Mouse (Mus musculus) CH12.LX (cell line): ENCODE measurements at regions not wholly inside any gene's neighbourhood (a gene's known extent, or its start where the extent isn't known, plus 50 kb on each side); places are given as distances from the start of the nearest gene placed in this dataset.

Experiments
- DNase-seq: peaks from one replicate; pipeline ENCODE4 v3.0.0-alpha.2; 2013; ENCODE audit errors: extremely low read depth
- H3K27ac ChIP-seq: 2 replicates; pipeline ENCODE4 v1.5.1; 2012; ENCODE audit warnings: low read depth, mild to moderate bottlenecking, control low read depth, moderate library complexity; ENCODE audit not compliant: insufficient read depth
- H3K27me3 ChIP-seq: replicated peaks from 2 replicates; pipeline ENCODE3; 2012; ENCODE audit warnings: inconsistent platforms
- H3K36me3 ChIP-seq, 2 experiments: replicated peaks in 1 of 2; 2 replicates each; pipeline versions ENCODE3 to v1.6.1; 2012; ENCODE audit warnings: inconsistent platforms in 1 of 2, low read length in 1 of 2, mild to moderate bottlenecking in 1 of 2, mixed read lengths in 1 of 2, moderate library complexity in 1 of 2; ENCODE audit not compliant: control insufficient read depth in 1 of 2, insufficient read depth in 1 of 2
- H3K4me1 ChIP-seq, 2 experiments: 2 replicates each; pipeline ENCODE4 v1.6.1; 2012; ENCODE audit warnings: inconsistent platforms in 1 of 2, moderate library complexity in 1 of 2; ENCODE audit not compliant: insufficient read depth in 2 of 2, control insufficient read depth in 1 of 2
- H3K4me2 ChIP-seq: 2 replicates; pipeline ENCODE4 v1.6.1; 2012; ENCODE audit warnings: low read depth, mild to moderate bottlenecking, control low read depth; ENCODE audit not compliant: poor library complexity, insufficient read depth, severe bottlenecking
- H3K4me3 ChIP-seq, 3 experiments: fragments of 150-350 bp in 1 of 3; sonication (generic) in 1 of 3; replicated peaks in 1 of 3; 2 replicates each; pipeline versions ENCODE3 to v1.5.1; 2011 to 2012; ENCODE audit warnings: low read depth in 2 of 3, low read length in 2 of 3, mild to moderate bottlenecking in 2 of 3, moderate library complexity in 2 of 3, control low read depth in 1 of 3, improper control_type of control experiment in 1 of 3, inconsistent platforms in 1 of 3, mixed read lengths in 1 of 3; ENCODE audit not compliant: poor library complexity in 1 of 3
- H3K79me2 ChIP-seq: replicated peaks from 2 replicates; pipeline ENCODE4 v1.6.1; 2012; ENCODE audit warnings: mild to moderate bottlenecking, moderate library complexity; ENCODE audit not compliant: control insufficient read depth, poor library complexity, insufficient read depth, severe bottlenecking; ENCODE audit errors: extremely low read depth
- H3K9ac ChIP-seq: 2 replicates; pipeline ENCODE4 v1.6.1; 2012; ENCODE audit warnings: low read depth, mild to moderate bottlenecking, control low read depth, moderate library complexity; ENCODE audit not compliant: insufficient read depth
- H3K9me3 ChIP-seq: replicated peaks from 2 replicates; pipeline ENCODE3; 2012; ENCODE audit warnings: low read length, inconsistent platforms, mixed read lengths
- CHD2 ChIP-seq: IDR thresholded peaks from 2 replicates; pipeline ENCODE4 v1.6.1; 2011; ENCODE audit warnings: low read length, improper control_type of control experiment
- EP300 ChIP-seq: IDR thresholded peaks from 2 replicates; pipeline ENCODE4 v1.6.1; 2011; ENCODE audit warnings: low read length, improper control_type of control experiment
- ETS1 ChIP-seq: conservative IDR thresholded peaks from 2 replicates; pipeline ENCODE4 v1.6.1; 2012; ENCODE audit warnings: low read depth, mild to moderate bottlenecking, inconsistent platforms, low read length, improper control_type of control experiment, moderate library complexity
- HCFC1 ChIP-seq: IDR thresholded peaks from 2 replicates; pipeline ENCODE4 v1.6.1; 2012; ENCODE audit warnings: low read depth, mild to moderate bottlenecking, inconsistent platforms, low read length, improper control_type of control experiment
- IRF4 ChIP-seq: IDR thresholded peaks from 2 replicates; pipeline ENCODE4 v1.6.1; 2014; ENCODE audit warnings: low read depth, mild to moderate bottlenecking, inconsistent platforms, low read length, improper control_type of control experiment
- JUN ChIP-seq: IDR thresholded peaks from 2 replicates; pipeline ENCODE4 v1.6.1; 2011; ENCODE audit warnings: low read depth, mild to moderate bottlenecking, low read length, improper control_type of control experiment, moderate library complexity; ENCODE audit not compliant: insufficient read depth
- MAFK ChIP-seq: IDR thresholded peaks from 2 replicates; pipeline ENCODE4 v1.6.1; 2011; ENCODE audit warnings: low read length, improper control_type of control experiment; ENCODE audit not compliant: insufficient replicate concordance
- MXI1 ChIP-seq: IDR thresholded peaks from 2 replicates; pipeline ENCODE4 v1.6.1; 2011; ENCODE audit warnings: mild to moderate bottlenecking, low read depth, low read length, improper control_type of control experiment
- MYC ChIP-seq: IDR thresholded peaks from 2 replicates; pipeline ENCODE4 v1.6.1; 2011; ENCODE audit warnings: low read depth, mild to moderate bottlenecking, improper control_type of control experiment, low read length
- NELFE ChIP-seq: IDR thresholded peaks from 2 replicates; pipeline ENCODE4 v1.6.1; 2011; ENCODE audit warnings: low read depth, low read length, improper control_type of control experiment
- NRF1 ChIP-seq: IDR thresholded peaks from 2 replicates; pipeline ENCODE4 v1.6.1; 2014; ENCODE audit warnings: low read depth, mild to moderate bottlenecking, inconsistent platforms, low read length, improper control_type of control experiment, moderate library complexity
- RAD21 ChIP-seq: IDR thresholded peaks from 2 replicates; pipeline ENCODE4 v1.6.1; 2011; ENCODE audit warnings: low read depth, mild to moderate bottlenecking, low read length, improper control_type of control experiment, moderate library complexity
- RCOR1 ChIP-seq: conservative IDR thresholded peaks from 2 replicates; pipeline ENCODE4 v1.6.1; 2012; ENCODE audit warnings: low read depth, mild to moderate bottlenecking, inconsistent platforms, low read length, improper control_type of control experiment
- TBP ChIP-seq: conservative IDR thresholded peaks from 2 replicates; pipeline ENCODE4 v1.6.1; 2011; ENCODE audit warnings: low read depth, low read length, improper control_type of control experiment
- UBTF ChIP-seq: IDR thresholded peaks from 2 replicates; pipeline ENCODE4 v1.6.1; 2012; ENCODE audit warnings: low read depth, mild to moderate bottlenecking, inconsistent platforms, low read length, improper control_type of control experiment, moderate library complexity
- ZKSCAN1 ChIP-seq: IDR thresholded peaks from 2 replicates; pipeline ENCODE4 v1.6.1; 2012; ENCODE audit warnings: low read depth, inconsistent platforms, low read length, improper control_type of control experiment, borderline replicate concordance
- ZMIZ1 ChIP-seq: IDR thresholded peaks from 2 replicates; pipeline ENCODE4 v1.6.1; 2012; ENCODE audit warnings: low read depth, mild to moderate bottlenecking, inconsistent platforms, low read length, improper control_type of control experiment
- dilution Hi-C: fragments of 300-500 bp; cut with MboI; formaldehyde crosslinking; loops from 2 replicates; pipeline ENCODE4 v1.14.3; 2020; ENCODE audit warnings: low sequenced_read_pairs; ENCODE audit not compliant: extremely low pct_unique_long_range_greater_than_20kb, extremely low pct_ligation_motif_present
- in situ Hi-C: fragments of 300-500 bp; cut with MboI; formaldehyde crosslinking; loops from 3 replicates; pipeline ENCODE4 v1.14.3; 2019; ENCODE audit warnings: low sequenced_read_pairs, low pct_ligation_motif_present, low pct_unique_long_range_greater_than_20kb, mixed read lengths

GRCm38 (mm10) chr6:7472366-7473026 is 82.2 kb upstream of the Tac1 start:
- Histone ChIP-seq H3K36me3 (no peaks in the 10 kb centered on the region), H3K9ac (no peak overlapping the region), H3K4me3 (no peak overlapping the region), H3K4me1 (peaks cover 0 to 6% of the 10 kb centered on the region in 2 experiments; a peak in 1 of 4 replicates), H3K4me2 (no peak overlapping the region), H3K9me3 (no peaks in the 10 kb centered on the region), H3K79me2 (no peaks in the 10 kb centered on the region), H3K27me3 (no peaks in the 10 kb centered on the region), H3K27ac (no peak overlapping the region)
- dilution Hi-C loops, result no loop called here
- no peak for DNase-seq
- TF ChIP-seq ZMIZ1 (no peak), NRF1 (no peak), UBTF (no peak), ETS1 (no peak), IRF4 (no peak), RCOR1 (no peak), JUN (no peak)
- in situ Hi-C loops, result no loop called here

GRCm38 (mm10) chr6:7473730-7474129 is 80.9 kb upstream of the Tac1 start:
- Histone ChIP-seq H3K27me3 (no peaks in the 10 kb centered on the region), H3K27ac (no peak overlapping the region), H3K36me3 (no peaks in the 10 kb centered on the region), H3K4me3 (no peak overlapping the region), H3K4me2 (no peak overlapping the region), H3K79me2 (no peaks in the 10 kb centered on the region), H3K9ac (no peak overlapping the region), H3K4me1 (peaks cover 0 to 8% of the 10 kb centered on the region in 2 experiments; a peak in 1 of 4 replicates), H3K9me3 (no peaks in the 10 kb centered on the region)
- dilution Hi-C loops (no loop called here), in situ Hi-C loops (no loop called here)
- TF ChIP-seq ETS1 (no peak), EP300 (peak; percentile 87), IRF4 (peak; percentile 35; the same call in 1 of the 2 replicates)
- peak; percentile 45 for DNase-seq

- peaks cover 0 to 14% of the 10 kb centered on the region in 2 experiments; a peak in 1 of 4 replicates for H3K4me1 ChIP-seq
- dilution Hi-C loops, result no loop called here
- H3K4me3 ChIP-seq, result no peak overlapping the region
- H3K27ac ChIP-seq, result no peak overlapping the region
- no peaks in the 10 kb centered on the region for H3K79me2 ChIP-seq
- no peak overlapping the region for H3K4me2 ChIP-seq
- DNase-seq, result no peak
- H3K27me3 ChIP-seq, result no peaks in the 10 kb centered on the region
- H3K36me3 ChIP-seq, result no peaks in the 10 kb centered on the region
- TF ChIP-seq TBP (no peak), RAD21 (no peak), NELFE (no peak), MYC (no peak), IRF4 (no peak), CHD2 (no peak), JUN (no peak), ZKSCAN1 (no peak), HCFC1 (no peak), UBTF (no peak), MAFK (no peak), MXI1 (no peak)
- in situ Hi-C loops, result no loop called here
- H3K9ac ChIP-seq, result no peak overlapping the region
- no peaks in the 10 kb centered on the region for H3K9me3 ChIP-seq
Observed at GRCm38 (mm10) chr6:7476907-7477306, 77.8 kb upstream of the Tac1 start.
